Mouse (Mus musculus) liver, embryonic 13.5 days (tissue): ENCODE results near the gene Tenm4. TPM values are rescaled to one million over a fixed set of nuclear protein-coding genes. Genes with fewer than 3 reads are reported as not detected.

Source experiments
- microRNA counts: library from miRNA; unstranded; fragments of <30 nt; microRNA quantifications from one replicate; lab custom pipeline; 2016
- microRNA-seq: library from miRNA; unstranded; fragments of <30 nt; microRNA quantifications from one replicate; pipeline ENCODE4, GENCODE M21; 2016
- polyA plus RNA-seq: library from polyadenylated mRNA; unstranded; fragments of >200 nt; fragmentation: Nextera tagmentation; extraction: Ambion mirVana; gene quantifications from 2 replicates; pipeline ENCODE4 v1.2.1, GENCODE M21; 2015

Gene Tenm4
- polyA plus RNA-seq, 1 experiment from 2014 or later, result 0.47 TPM

MicroRNAs encoded within 50 kb of the gene (microRNA counts, 519-probe panel; counts per million panel counts)
- 114 counts per million for microRNA mmu-miR-708 (lab: Ali Mortazavi, UCI)

Small RNAs within 50 kb of the gene (microRNA-seq; reads per million reads assigned to microRNA genes)
- gene Mir6394, result not detected
- gene Mir708, result 320 reads per million, percentile 65 among the genes with 10 or more reads in this experiment
